Mouse (Mus musculus) left cerebral cortex, postnatal 14 days (tissue): ENCODE measurements around the gene Iqgap3. TPM values are rescaled to one million over a fixed set of nuclear protein-coding genes. Genes with fewer than 3 reads are reported as not detected.

ENCODE experiments used
- DNase-seq, 2 experiments: peaks; one replicate each; pipeline ENCODE4 v3.0.0; 2021 to 2022; ENCODE audit warnings: low spot score in 2 of 2, mixed read lengths in 1 of 2
- intact Hi-C: fragments of 180-260 bp; cut with DNase I; formaldehyde crosslinking; loops from one replicate; pipeline ENCODE4 v1.15.1; 2025
- total RNA-seq, 2 experiments: library from RNA; stranded (reverse); gene quantifications; 2 replicates each; pipeline ENCODE4 v1.2.3; 2021

Gene Iqgap3
- total RNA-seq, 2 experiments from 2014 or later: 0.66 to 1.2 TPM

GRCm38 (mm10) chr3:88087688-88088087, 5.9 kb downstream of the Iqgap3 start:
- no peak for DNase-seq
- intact Hi-C loops: loop anchor here (5.0 kb wide), 2 partner anchors 85 to 155 kb away; no protein-coding TSS in a partner anchor

DNA sequence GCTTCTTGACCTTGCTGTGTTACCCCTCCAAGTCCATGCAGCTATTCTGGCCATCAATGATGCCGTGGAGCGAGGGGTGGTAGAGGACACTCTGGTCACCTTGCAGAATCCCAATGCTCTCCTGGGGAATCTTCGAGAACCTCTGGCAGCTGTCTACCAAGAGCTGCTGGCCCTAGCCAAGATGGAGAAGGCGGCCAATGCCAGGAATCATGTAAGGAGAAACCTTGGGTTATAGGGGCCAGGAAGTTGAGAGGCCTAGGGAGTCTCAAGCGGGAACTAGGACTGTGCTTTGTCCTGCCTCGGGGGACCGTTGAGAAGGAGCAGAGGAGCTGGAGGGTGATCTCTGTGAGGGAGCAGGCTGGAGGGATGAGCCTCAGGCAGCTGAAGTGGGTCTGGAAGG, 8.3 kb downstream of the Iqgap3 start:
- intact Hi-C loops: loop anchor here (5.0 kb wide), 1 partner anchor 42 kb away; no protein-coding TSS in a partner anchor
- DNase-seq: no peak

DNA sequence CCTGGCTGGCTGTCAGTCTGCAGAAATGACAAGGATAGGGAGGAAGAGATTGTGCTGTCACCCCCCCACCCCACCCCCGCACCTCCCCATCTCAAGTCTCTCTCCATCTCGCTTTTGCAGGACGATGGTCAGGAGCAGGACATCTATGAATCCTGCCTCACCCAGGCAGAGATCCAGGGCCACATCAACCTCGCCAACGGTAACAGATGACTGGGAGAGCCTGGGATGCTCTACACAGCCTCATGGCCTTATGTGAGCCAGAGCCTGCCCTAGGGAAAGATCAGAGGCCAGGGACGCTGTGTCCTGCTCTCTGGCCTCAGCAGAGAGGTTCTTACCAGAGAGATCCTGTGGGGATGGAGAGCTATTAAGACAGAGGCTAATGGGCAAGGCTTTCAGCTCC, 8.8 kb downstream of the Iqgap3 start:
- intact Hi-C loops: loop anchor here (5.0 kb wide), 1 partner anchor 42 kb away; no protein-coding TSS in a partner anchor
- DNase-seq: no peak

GRCm38 (mm10) chr3:88094126-88094525, 12.4 kb downstream of the Iqgap3 start:
- intact Hi-C loops: loop anchor here (5.0 kb wide), 1 partner anchor 38 kb away; no protein-coding TSS in a partner anchor
- DNase-seq: no peak

- intact Hi-C loops: no loop called here
- DNase-seq: no peak
These were observed 15.9 kb downstream of the Iqgap3 start for GRCm38 (mm10) chr3:88097666-88098065.

- DNase-seq: peak in 1 of 2 experiments; percentile 31
- intact Hi-C loops: no loop called here
These were observed 18.5 kb downstream of the Iqgap3 start for GRCm38 (mm10) chr3:88100251-88100650.

DNA sequence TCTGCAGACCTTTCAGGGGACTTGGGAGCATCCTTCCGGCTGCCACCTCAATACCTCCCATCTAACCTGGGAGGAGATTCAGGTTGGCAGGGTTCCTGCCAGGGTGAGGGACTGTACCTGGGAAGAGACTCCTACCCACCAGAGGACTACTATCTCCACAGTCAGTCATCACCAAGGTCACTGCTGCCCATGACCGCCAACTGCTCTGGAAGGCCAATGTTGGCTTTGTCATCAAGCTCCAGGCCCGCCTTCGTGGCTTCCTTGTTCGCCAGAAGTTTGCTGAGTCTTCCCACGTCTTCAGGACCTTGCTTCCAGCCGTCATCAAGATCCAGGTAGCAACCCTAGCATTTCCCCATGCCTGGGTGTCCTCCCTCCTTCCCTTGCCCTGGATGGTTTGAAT, 20.0 kb downstream of the Iqgap3 start:
- no peak for DNase-seq
- intact Hi-C loops: no loop called here

GRCm38 (mm10) chr3:88102196-88102595, 20.4 kb downstream of the Iqgap3 start:
- intact Hi-C loops: no loop called here
- DNase-seq: no peak

DNA sequence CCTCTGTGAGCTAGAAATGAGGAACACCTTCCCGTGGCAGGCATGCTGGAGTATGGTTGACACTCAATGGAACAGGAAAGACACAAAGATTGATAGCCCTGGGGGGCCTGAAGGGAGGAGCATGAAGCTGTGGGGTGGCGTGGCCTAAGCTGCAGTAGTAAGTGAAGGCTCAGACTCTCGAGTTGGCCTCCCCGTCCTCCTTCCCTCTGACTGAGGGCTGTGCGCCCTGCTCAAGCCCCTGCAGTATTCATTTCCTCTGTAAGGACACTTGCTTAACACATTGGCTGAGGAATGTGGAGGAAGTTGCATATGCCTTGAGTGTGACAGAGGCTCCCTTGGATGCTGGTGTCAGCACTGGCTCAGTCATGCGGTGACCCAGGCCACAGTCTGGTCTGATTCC, 20.8 kb downstream of the Iqgap3 start:
- intact Hi-C loops: no loop called here
- DNase-seq: peak in 1 of 2 experiments; percentile 30

GRCm38 (mm10) chr3:88106126-88106525, 24.4 kb downstream of the Iqgap3 start:
- no peak for DNase-seq
- intact Hi-C loops: no loop called here

GRCm38 (mm10) chr3:88109126-88109525, 27.4 kb downstream of the Iqgap3 start:
- intact Hi-C loops: no loop called here

GRCm38 (mm10) chr3:88114396-88114795, 32.6 kb downstream of the Iqgap3 start:
- intact Hi-C loops: no loop called here
- DNase-seq: no peak

More at GRCm38 (mm10) chr3:88109126-88109525, 27.4 kb downstream of the Iqgap3 start:
- DNase-seq: no peak

GRCm38 (mm10) chr3:88120117-88120651, 38.4 kb downstream of the Iqgap3 start:
- no peak for DNase-seq
- intact Hi-C loops: no loop called here

GRCm38 (mm10) chr3:88121164-88122131, 39.7 kb downstream of the Iqgap3 start:
- no peak for DNase-seq
- intact Hi-C loops: no loop called here

GRCm38 (mm10) chr3:88125195-88125594, 43.4 kb downstream of the Iqgap3 start:
- no peak for DNase-seq
- intact Hi-C loops: no loop called here

DNA sequence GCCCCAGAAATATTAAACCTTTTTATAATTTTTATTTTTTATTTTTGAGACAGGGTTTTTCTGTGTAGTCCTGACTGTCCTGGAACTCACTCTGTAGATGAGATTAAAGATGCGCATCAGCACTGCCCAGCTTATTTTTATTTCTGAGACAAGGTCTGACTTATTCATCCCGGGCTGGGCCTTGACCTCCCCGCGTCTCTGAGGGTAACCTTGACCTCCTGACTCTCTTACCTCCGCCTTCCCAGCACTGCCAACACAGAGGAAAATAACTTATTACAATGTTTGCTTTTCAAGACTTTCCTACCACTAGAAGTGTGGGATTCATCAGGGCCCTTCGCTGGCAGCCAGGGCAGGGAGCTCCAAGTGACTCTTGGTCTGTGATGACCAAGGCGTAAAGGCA, 44.4 kb downstream of the Iqgap3 start:
- DNase-seq: no peak
- intact Hi-C loops: no loop called here

GRCm38 (mm10) chr3:88127636-88128035, 45.9 kb downstream of the Iqgap3 start:
- intact Hi-C loops: no loop called here
- no peak for DNase-seq

GRCm38 (mm10) chr3:88128056-88128455, 46.3 kb downstream of the Iqgap3 start:
- intact Hi-C loops: no loop called here
- DNase-seq: no peak

- intact Hi-C loops: no loop called here
- DNase-seq: no peak
These were observed 47.2 kb downstream of the Iqgap3 start for GRCm38 (mm10) chr3:88129006-88129405.

DNA sequence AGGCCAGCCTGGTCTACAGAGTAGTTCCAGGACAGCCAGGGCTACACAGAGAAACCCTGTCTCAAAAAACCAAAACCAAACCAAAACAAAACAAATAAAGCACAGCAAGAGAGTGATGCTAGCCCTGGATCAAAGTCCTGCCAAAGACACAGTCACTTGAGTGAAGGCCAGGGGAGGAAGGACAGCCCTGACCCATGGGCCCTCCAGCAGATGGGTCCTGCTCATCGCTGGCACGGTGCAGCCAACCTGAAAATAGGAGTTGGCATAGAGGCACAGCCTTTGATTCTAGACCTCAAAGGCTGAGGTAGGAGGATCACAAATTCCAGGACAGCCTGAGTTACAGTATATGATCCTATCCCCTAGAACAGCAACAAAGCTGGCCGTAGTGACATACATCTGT, 49.3 kb downstream of the Iqgap3 start:
- intact Hi-C loops: loop anchor here (5.0 kb wide), 1 partner anchor 39 kb away; no protein-coding TSS in a partner anchor
- no peak for DNase-seq
